Mouse (Mus musculus) liver, embryonic 14.5 days (tissue): Measurements from ENCODE around the gene Pih1d1. TPM values are rescaled to one million over a fixed set of nuclear protein-coding genes. Genes with fewer than 3 reads are reported as not detected.

Source experiments
- ATAC-seq: fragments of 200-750 bp; cut with Nextera tagmentation; 2 replicates; pipeline ENCODE4 v1.8.0; 2017; ENCODE audit warnings: moderate number of reproducible peaks, mild to moderate bottlenecking, moderate library complexity; ENCODE audit not compliant: insufficient read depth
- DNase-seq, 3 experiments: peaks; one replicate each; pipeline ENCODE4 v3.0.0-alpha.2; 2012 to 2013; ENCODE audit warnings: low read depth in 3 of 3, low spot score in 3 of 3
- H3K27ac ChIP-seq: fragments of 300-500 bp; sonication (generic); 2 replicates; pipeline ENCODE4 v1.5.1; 2014; ENCODE audit warnings: moderate library complexity, mild to moderate bottlenecking, control low read depth, inconsistent platforms
- H3K27me3 ChIP-seq: fragments of 300-500 bp; sonication (generic); 2 replicates; pipeline ENCODE4 v1.6.1; 2014; ENCODE audit warnings: mild to moderate bottlenecking, low read length, moderate library complexity; ENCODE audit not compliant: control insufficient read depth, insufficient read depth
- H3K36me3 ChIP-seq: fragments of 300-500 bp; sonication (generic); replicated peaks from 2 replicates; pipeline ENCODE4 v1.6.1; 2014; ENCODE audit warnings: low read depth; ENCODE audit not compliant: control insufficient read depth, insufficient read depth
- H3K4me1 ChIP-seq, 2 experiments: fragments of 200-500 bp in 1 of 2; fragments of 300-500 bp in 1 of 2; sonication (generic) in 1 of 2; replicated peaks; 2 replicates each; pipeline ENCODE4 v1.6.1; 2012 to 2014; ENCODE audit warnings: antibody characterized with exemption in 1 of 2, inconsistent platforms in 1 of 2, low read length in 1 of 2; ENCODE audit not compliant: control insufficient read depth in 2 of 2, insufficient read depth in 2 of 2
- H3K4me2 ChIP-seq: fragments of 300-500 bp; sonication (generic); 2 replicates; pipeline ENCODE4 v1.6.1; 2014; ENCODE audit warnings: low read depth, mild to moderate bottlenecking, control low read depth, moderate library complexity
- H3K4me3 ChIP-seq, 2 experiments: fragments of 200-500 bp in 1 of 2; fragments of 300-500 bp in 1 of 2; sonication (generic) in 1 of 2; 2 replicates each; pipeline ENCODE4 v1.5.1; 2012 to 2014; ENCODE audit warnings: low read depth in 2 of 2, low read length in 2 of 2, mild to moderate bottlenecking in 2 of 2, control low read depth in 1 of 2, inconsistent platforms in 1 of 2, moderate library complexity in 1 of 2; ENCODE audit not compliant: insufficient read depth in 1 of 2
- H3K9ac ChIP-seq: fragments of 300-500 bp; sonication (generic); replicated peaks from 2 replicates; pipeline ENCODE4 v1.6.1; 2014; ENCODE audit warnings: mild to moderate bottlenecking, control low read depth, moderate library complexity
- H3K9me3 ChIP-seq: fragments of 300-500 bp; sonication (generic); 2 replicates; pipeline ENCODE4 v1.6.1; 2016; ENCODE audit warnings: low read length, mixed read lengths; ENCODE audit not compliant: control insufficient read depth
- CTCF ChIP-seq: IDR thresholded peaks from 2 replicates; pipeline ENCODE4 v1.5.1; 2016; ENCODE audit warnings: antibody characterized with exemption, low read depth, control low read depth
- EP300 ChIP-seq: IDR thresholded peaks from 2 replicates; pipeline ENCODE4 v1.6.1; 2016; ENCODE audit warnings: antibody characterized with exemption, low read depth
- WGBS: fragments of 180-500 bp; shearing (Covaris S2); extraction: QIAGEN DNeasy Blood & Tissue Kit; methylation state at CpG from one replicate; pipeline ENCODE4 v1.1.7; 2014; ENCODE audit not compliant: insufficient replicate concordance; 5-methylcytosine and 5-hydroxymethylcytosine counted together
- polyA plus RNA-seq, 2 experiments: library from polyadenylated mRNA; depleted of rRNA in 1 of 2; stranded (reverse) in 1 of 2; unstranded in 1 of 2; fragments of >200 nt; fragmentation: Nextera tagmentation in 1 of 2; extraction: Ambion mirVana in 1 of 2; gene quantifications; 2 replicates each; pipeline versions ENCODE4 v1.2.1 to v1.2.3; 2012 to 2014

Pih1d1 gene
- polyA plus RNA-seq, 2 experiments: 38.3 to 45.8 TPM

GRCm38 (mm10) chr7:45174567-45175280 lies 20.6 kb downstream of the Pih1d1 start:
- H3K27me3 ChIP-seq: peaks cover 62% of the 10 kb centered on the region
- 4% methylated on average over 26 of the region's 29 CpGs for WGBS
- no peak for DNase-seq
- H3K4me3 ChIP-seq: no peak overlapping the region
- no peak overlapping the region for H3K27ac ChIP-seq
- ATAC-seq: no peak
- H3K4me1 ChIP-seq: no peaks in the 10 kb centered on the region
- H3K4me2 ChIP-seq: no peak overlapping the region
- no peak for TF ChIP-seq CTCF
- TF ChIP-seq EP300: no peak
- no peaks in the 10 kb centered on the region for H3K36me3 ChIP-seq
- no peak overlapping the region for H3K9ac ChIP-seq
- H3K9me3 ChIP-seq: no peaks in the 10 kb centered on the region

GRCm38 (mm10) chr7:45175398-45175797 lies 21.3 kb downstream of the Pih1d1 start:
- TF ChIP-seq CTCF (no peak), EP300 (no peak)
- Histone ChIP-seq H3K27me3 (peaks cover 68% of the 10 kb centered on the region), H3K9ac (no peak overlapping the region), H3K9me3 (no peaks in the 10 kb centered on the region), H3K36me3 (no peaks in the 10 kb centered on the region), H3K27ac (no peak overlapping the region), H3K4me2 (no peak overlapping the region), H3K4me1 (no peaks in the 10 kb centered on the region), H3K4me3 (no peak overlapping the region)
- no peak for DNase-seq
- 3% methylated on average over 13 of the region's 13 CpGs for WGBS
- ATAC-seq: no peak

- no peak overlapping the region for H3K4me2 ChIP-seq
- no peak overlapping the region for H3K27ac ChIP-seq
- DNase-seq: no peak
- no peak overlapping the region for H3K4me3 ChIP-seq
- no peaks in the 10 kb centered on the region for H3K4me1 ChIP-seq
- H3K27me3 ChIP-seq: peaks cover 74% of the 10 kb centered on the region
- TF ChIP-seq CTCF (no peak), EP300 (no peak)
- no peak for ATAC-seq
- H3K36me3 ChIP-seq: no peaks in the 10 kb centered on the region
- H3K9me3 ChIP-seq: no peaks in the 10 kb centered on the region
- 3% methylated on average over 23 of the region's 23 CpGs for WGBS
- H3K9ac ChIP-seq: no peak overlapping the region
Observed at GRCm38 (mm10) chr7:45175929-45176328, 21.8 kb downstream of the Pih1d1 start.

GRCm38 (mm10) chr7:45176356-45176755 lies 22.3 kb downstream of the Pih1d1 start:
- Histone ChIP-seq H3K27ac (no peak overlapping the region), H3K4me3 (no peak overlapping the region), H3K9ac (no peak overlapping the region), H3K9me3 (no peaks in the 10 kb centered on the region), H3K27me3 (peaks cover 78% of the 10 kb centered on the region), H3K4me1 (no peaks in the 10 kb centered on the region), H3K4me2 (no peak overlapping the region), H3K36me3 (no peaks in the 10 kb centered on the region)
- WGBS: 5% methylated on average over 31 of the region's 31 CpGs
- no peak for DNase-seq
- TF ChIP-seq EP300: no peak
- TF ChIP-seq CTCF: no peak
- ATAC-seq: no peak

GRCm38 (mm10) chr7:45178550-45178949 lies 24.4 kb downstream of the Pih1d1 start:
- H3K4me1 ChIP-seq: no peaks in the 10 kb centered on the region; a peak in 1 of 4 replicates
- H3K4me3 ChIP-seq: no peak overlapping the region
- no peak overlapping the region for H3K4me2 ChIP-seq
- H3K36me3 ChIP-seq: no peaks in the 10 kb centered on the region
- ATAC-seq: no peak
- H3K27ac ChIP-seq: no peak overlapping the region
- no peak for DNase-seq
- no peak overlapping the region for H3K9ac ChIP-seq
- no peaks in the 10 kb centered on the region for H3K9me3 ChIP-seq
- WGBS: 21% methylated on average over 7 of the region's 7 CpGs
- TF ChIP-seq EP300 (no peak), CTCF (no peak)
- peaks cover 92% of the 10 kb centered on the region for H3K27me3 ChIP-seq
